Mouse (Mus musculus) heart, embryonic 15.5 days (tissue): ENCODE results near the gene Milr1. TPM values are rescaled to one million over a fixed set of nuclear protein-coding genes. Genes with fewer than 3 reads are reported as not detected.

Experiments used
- ATAC-seq: fragments of 200-750 bp; cut with Nextera tagmentation; replicated peaks from 2 replicates; pipeline ENCODE4 v1.8.0; 2017; ENCODE audit warnings: low read depth, moderate TSS enrichment; ENCODE audit not compliant: insufficient number of reproducible peaks, insufficient read depth, low FRiP score
- H3K27ac ChIP-seq: fragments of 300-500 bp; sonication (generic); 2 replicates; pipeline ENCODE4 v1.5.1; 2015; ENCODE audit warnings: mild to moderate bottlenecking, inconsistent platforms
- H3K27me3 ChIP-seq: fragments of 300-500 bp; sonication (generic); 2 replicates; pipeline ENCODE4 v1.6.1; 2015; ENCODE audit warnings: inconsistent platforms
- H3K36me3 ChIP-seq: fragments of 300-500 bp; sonication (generic); 2 replicates; pipeline ENCODE4 v1.6.1; 2015; ENCODE audit warnings: mild to moderate bottlenecking, inconsistent platforms
- H3K4me1 ChIP-seq: fragments of 300-500 bp; sonication (generic); replicated peaks from 2 replicates; pipeline ENCODE4 v1.6.1; 2015; ENCODE audit warnings: inconsistent platforms
- H3K4me2 ChIP-seq: fragments of 300-500 bp; sonication (generic); 2 replicates; pipeline ENCODE4 v1.6.1; 2015; ENCODE audit warnings: inconsistent platforms, mild to moderate bottlenecking, moderate library complexity
- H3K4me3 ChIP-seq: fragments of 300-500 bp; sonication (generic); 2 replicates; pipeline ENCODE4 v1.5.1; 2015; ENCODE audit warnings: mild to moderate bottlenecking, inconsistent platforms
- H3K9ac ChIP-seq: fragments of 300-500 bp; sonication (generic); 2 replicates; pipeline ENCODE4 v1.6.1; 2015; ENCODE audit warnings: mild to moderate bottlenecking, inconsistent platforms
- H3K9me3 ChIP-seq: fragments of 300-500 bp; sonication (generic); replicated peaks from 2 replicates; pipeline ENCODE4 v1.6.1; 2016; ENCODE audit warnings: inconsistent platforms
- WGBS: fragments of 180-500 bp; shearing (Covaris S2); methylation state at CpG from one replicate; pipeline ENCODE4 v1.1.7; 2015; ENCODE audit warnings: mixed read lengths; 5-methylcytosine and 5-hydroxymethylcytosine counted together
- microRNA-seq: library from miRNA; unstranded; fragments of <30 nt; microRNA quantifications from one replicate; pipeline ENCODE4, GENCODE M21; 2016
- polyA plus RNA-seq: library from polyadenylated mRNA; unstranded; fragments of >200 nt; fragmentation: Nextera tagmentation; extraction: Ambion mirVana; gene quantifications from 2 replicates; pipeline ENCODE4 v1.2.1, GENCODE M21; 2015

Gene Milr1
- polyA plus RNA-seq, 1 experiment from 2014 or later = 0.88 TPM

- peaks cover 68% of the 10 kb centered on the region for H3K36me3 ChIP-seq
- 91% methylated on average over 2 of the region's 2 CpGs for WGBS
- no peak for ATAC-seq
Measured at GRCm38 (mm10) chr11:106815331-106815730, 64.3 kb downstream of the Milr1 start.

GRCm38 (mm10) chr11:106815761-106816160, 64.7 kb downstream of the Milr1 start:
- H3K4me3 ChIP-seq = no peak overlapping the region
- ATAC-seq = no peak
- peaks cover 35% of the 10 kb centered on the region for H3K4me1 ChIP-seq
- no peaks in the 10 kb centered on the region for H3K9me3 ChIP-seq
- 69% methylated on average over 2 of the region's 2 CpGs for WGBS
- H3K4me2 ChIP-seq = no peak overlapping the region
- H3K36me3 ChIP-seq = peaks cover 64% of the 10 kb centered on the region
- no peaks in the 10 kb centered on the region for H3K27me3 ChIP-seq
- H3K9ac ChIP-seq = no peak overlapping the region
- no peak overlapping the region for H3K27ac ChIP-seq

More at GRCm38 (mm10) chr11:106815331-106815730, 64.3 kb downstream of the Milr1 start:
- Histone ChIP-seq H3K4me3 (no peak overlapping the region), H3K9ac (no peak overlapping the region), H3K27ac (no peak overlapping the region), H3K9me3 (no peaks in the 10 kb centered on the region), H3K4me1 (peaks cover 35% of the 10 kb centered on the region), H3K27me3 (no peaks in the 10 kb centered on the region), H3K4me2 (no peak overlapping the region)

GRCm38 (mm10) chr11:106816316-106816715, 65.3 kb downstream of the Milr1 start:
- 64% methylated on average over 7 of the region's 7 CpGs for WGBS
- Histone ChIP-seq H3K4me3 (no peak overlapping the region), H3K27ac (no peak overlapping the region), H3K4me2 (no peak overlapping the region), H3K36me3 (peaks cover 59% of the 10 kb centered on the region), H3K9me3 (no peaks in the 10 kb centered on the region), H3K4me1 (peaks cover 40% of the 10 kb centered on the region), H3K27me3 (no peaks in the 10 kb centered on the region), H3K9ac (no peak overlapping the region)
- no peak; the same call in 1 of the 2 replicates for ATAC-seq

- H3K36me3 ChIP-seq = peaks cover 61% of the 10 kb centered on the region
- no peak overlapping the region for H3K4me2 ChIP-seq
- no peaks in the 10 kb centered on the region for H3K9me3 ChIP-seq
- H3K9ac ChIP-seq = no peak overlapping the region
- peaks cover 43% of the 10 kb centered on the region for H3K4me1 ChIP-seq
- H3K4me3 ChIP-seq = no peak overlapping the region
- H3K27me3 ChIP-seq = no peaks in the 10 kb centered on the region
- ATAC-seq = no peak
- 89% methylated on average over 3 of the region's 3 CpGs for WGBS
- no peak overlapping the region for H3K27ac ChIP-seq
Measured at GRCm38 (mm10) chr11:106817156-106817555, 66.1 kb downstream of the Milr1 start.

GRCm38 (mm10) chr11:106817808-106818207, 66.8 kb downstream of the Milr1 start:
- Histone ChIP-seq H3K4me1 (peaks cover 48% of the 10 kb centered on the region), H3K27ac (peak overlapping the region; percentile 46), H3K4me3 (no peak overlapping the region), H3K9me3 (no peaks in the 10 kb centered on the region), H3K36me3 (peaks cover 61% of the 10 kb centered on the region), H3K9ac (no peak overlapping the region), H3K27me3 (no peaks in the 10 kb centered on the region), H3K4me2 (no peak overlapping the region)
- no peak for ATAC-seq
- 69% methylated on average over 6 of the region's 6 CpGs for WGBS

GRCm38 (mm10) chr11:106818341-106818740, 67.3 kb downstream of the Milr1 start:
- ATAC-seq = no peak; the same call in 1 of the 2 replicates
- H3K27ac ChIP-seq = peak overlapping the region; percentile 46
- H3K9ac ChIP-seq = no peak overlapping the region
- peaks cover 60% of the 10 kb centered on the region for H3K36me3 ChIP-seq
- no peaks in the 10 kb centered on the region for H3K9me3 ChIP-seq
- H3K4me2 ChIP-seq = peak overlapping the region; percentile 35
- no peaks in the 10 kb centered on the region for H3K27me3 ChIP-seq
- H3K4me1 ChIP-seq = peaks cover 48% of the 10 kb centered on the region
- WGBS = 17% methylated on average over 9 of the region's 9 CpGs
- H3K4me3 ChIP-seq = no peak overlapping the region

Small RNA genes within 50 kb of the gene (microRNA-seq; reads per million reads assigned to microRNA genes)
- gene Gm25994 (not detected), gene Mir3064 (9.7 reads per million, percentile 25 among the genes with 10 or more reads in this experiment)

Other genes starting within 250 kb of the Milr1 start
- gene Tex2, start 137.8 kb upstream of the Milr1 start, polyA plus RNA-seq = 12.0 and 12.7 TPM in 2 replicates
- 69.2 and 78.7 TPM in 2 replicates for gene Pecam1, start 598 bp upstream of the Milr1 start, polyA plus RNA-seq
- gene Polg2, start 28.3 kb downstream of the Milr1 start, polyA plus RNA-seq = 6.6 and 9.0 TPM in 2 replicates
- 192 and 209 TPM in 2 replicates for gene Ddx5, start 38.0 kb downstream of the Milr1 start, polyA plus RNA-seq
- gene Cep95, start 38.0 kb downstream of the Milr1 start, polyA plus RNA-seq = 12.7 and 14.8 TPM in 2 replicates
- 8.9 and 10.7 TPM in 2 replicates for gene Smurf2, start 169.5 kb downstream of the Milr1 start, polyA plus RNA-seq
- 231 and 256 TPM in 2 replicates for gene Kpna2, start 248.3 kb downstream of the Milr1 start, polyA plus RNA-seq